Mouse (Mus musculus) mouse trophoblast stem cell (cell line): ENCODE results near the gene Mybpc2.

Experiments used
- in situ Hi-C, 2 experiments: fragments of 300-500 bp; cut with MseI, MboI; formaldehyde crosslinking; loops; 2 replicates in 1 of 2; 3 replicates in 1 of 2; pipeline ENCODE4 v1.15.1; 2025

Gene Mybpc2

DNA sequence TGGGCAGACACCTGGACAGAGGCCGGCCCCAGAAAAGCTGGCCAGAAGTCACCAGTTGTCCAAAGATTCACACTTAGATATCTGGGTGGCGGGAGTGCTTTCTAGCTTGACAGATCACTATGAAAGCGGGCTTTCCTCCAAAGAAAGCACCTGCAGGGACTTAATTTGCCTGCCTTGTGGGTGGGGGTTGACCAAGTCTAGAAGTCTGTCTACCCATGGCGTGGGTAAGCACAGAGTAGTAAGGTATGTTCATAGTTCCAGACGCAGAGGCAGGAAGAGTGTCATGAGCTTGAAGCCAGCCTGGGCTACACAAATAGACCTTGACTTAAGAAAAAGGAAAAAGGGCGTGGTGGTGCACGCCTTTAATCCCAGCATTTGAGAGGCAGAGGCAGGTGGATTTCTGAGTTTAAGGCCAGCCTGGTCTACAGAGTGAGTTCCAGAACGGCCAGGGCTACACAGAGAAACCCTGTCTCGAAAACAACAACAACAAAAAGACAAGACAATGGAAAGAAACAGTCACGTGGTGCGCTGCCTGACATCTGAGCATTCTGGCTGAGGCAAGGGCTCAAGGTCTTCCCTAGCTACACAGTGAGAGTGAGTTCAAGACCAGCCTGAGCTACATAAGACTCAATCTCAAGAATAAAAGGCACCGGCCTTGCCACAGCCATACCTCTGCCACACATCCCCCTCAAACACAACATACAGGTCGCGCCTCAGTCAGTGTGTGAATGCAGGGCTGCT, 2.1 kb upstream of the Mybpc2 start:
- in situ Hi-C loops, result loop anchor here in 1 of 2 experiments (5.0 kb wide), 1 partner anchor 36 kb away; no protein-coding TSS in a partner anchor

GRCm38 (mm10) chr7:44525126-44525832, 823 bp upstream of the Mybpc2 start:
- in situ Hi-C loops, result loop anchor here in 1 of 2 experiments (5.0 kb wide), 1 partner anchor 37 kb away; no protein-coding TSS in a partner anchor

- in situ Hi-C loops, result no loop called here
Observed at GRCm38 (mm10) chr7:44523056-44523455, 1.4 kb downstream of the Mybpc2 start.

DNA sequence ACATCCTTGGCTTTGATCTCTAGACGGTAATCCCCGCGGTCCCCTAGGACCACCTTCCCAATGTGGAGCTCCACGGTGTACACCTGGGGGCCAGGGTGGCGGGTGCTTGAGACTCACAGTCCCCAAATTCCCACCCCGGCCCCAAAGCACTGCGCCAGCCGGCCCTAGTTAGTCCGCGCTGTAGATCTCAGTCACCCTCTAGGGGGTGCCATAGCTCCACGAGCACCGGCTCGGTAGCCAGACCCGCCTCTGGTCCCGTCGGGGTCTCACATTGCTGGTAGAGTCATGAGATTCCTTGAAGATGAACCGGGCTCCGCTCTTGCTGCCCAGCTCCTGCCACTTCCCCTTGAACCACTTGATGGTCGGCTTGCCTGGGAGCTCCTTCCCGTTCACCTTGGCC, 2.7 kb downstream of the Mybpc2 start:
- in situ Hi-C loops, result no loop called here

GRCm38 (mm10) chr7:44520990-44521389, 3.5 kb downstream of the Mybpc2 start:
- in situ Hi-C loops, result no loop called here

DNA sequence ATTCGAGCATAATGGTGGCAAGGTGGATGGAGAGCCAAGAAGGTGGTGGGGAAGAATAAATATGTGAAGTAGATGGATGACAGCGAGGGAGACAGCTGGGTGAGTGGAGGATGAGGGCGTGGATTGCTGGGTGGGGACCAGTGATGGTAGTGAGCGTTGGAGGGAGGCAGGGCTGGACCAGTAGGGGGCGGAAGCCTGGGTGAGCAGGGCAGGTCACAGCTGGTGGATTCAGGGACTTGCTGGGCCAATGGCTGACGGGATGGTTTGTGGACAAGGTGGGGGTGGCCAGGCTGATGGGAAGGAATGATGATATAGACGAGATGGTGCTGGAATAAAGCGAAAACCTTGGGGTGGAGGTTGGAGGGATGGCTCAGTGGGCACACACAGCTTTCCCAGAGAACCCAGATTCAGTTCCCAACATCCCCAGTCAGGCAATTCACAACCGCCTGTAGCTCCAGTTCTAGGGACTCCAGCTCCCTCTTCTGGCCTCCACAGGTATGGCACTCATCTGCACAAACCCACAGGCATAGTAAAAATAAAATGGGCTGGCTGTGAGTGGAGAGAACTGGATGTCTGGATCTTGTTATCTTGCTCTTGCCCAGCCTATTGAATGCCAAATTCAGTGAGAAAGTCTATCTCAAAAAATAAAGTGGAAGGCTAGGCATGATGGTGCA, 5.1 kb downstream of the Mybpc2 start:
- in situ Hi-C loops, result no loop called here

GRCm38 (mm10) chr7:44507491-44507890, 17.0 kb downstream of the Mybpc2 start:
- in situ Hi-C loops, result no loop called here

DNA sequence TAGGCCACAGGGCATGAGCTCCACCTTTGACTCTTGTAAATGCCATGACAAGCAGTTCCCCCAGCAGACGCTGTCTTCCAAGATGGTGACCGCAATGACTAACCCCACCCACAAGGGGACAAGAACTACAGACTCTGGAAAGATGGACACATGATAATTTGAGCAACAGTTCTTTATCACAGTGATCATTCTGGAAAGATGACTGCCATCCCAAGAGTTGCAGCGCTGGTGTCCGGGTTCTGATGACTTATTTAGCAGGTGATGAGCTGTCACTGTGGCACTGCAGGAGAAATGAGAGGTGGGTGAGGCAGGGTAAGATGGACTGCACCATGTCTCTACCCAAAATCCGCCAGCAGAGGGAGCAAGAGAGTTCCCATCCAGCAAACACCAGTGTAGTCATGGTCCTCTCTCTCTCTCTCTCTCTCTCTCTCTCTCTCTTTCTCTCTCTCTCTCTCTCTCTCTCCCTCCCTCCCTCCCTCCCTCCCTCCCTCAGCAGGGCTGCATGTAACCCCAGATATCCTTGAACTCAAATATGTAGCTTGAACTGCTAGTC, 22.8 kb downstream of the Mybpc2 start:
- in situ Hi-C loops, result no loop called here

DNA sequence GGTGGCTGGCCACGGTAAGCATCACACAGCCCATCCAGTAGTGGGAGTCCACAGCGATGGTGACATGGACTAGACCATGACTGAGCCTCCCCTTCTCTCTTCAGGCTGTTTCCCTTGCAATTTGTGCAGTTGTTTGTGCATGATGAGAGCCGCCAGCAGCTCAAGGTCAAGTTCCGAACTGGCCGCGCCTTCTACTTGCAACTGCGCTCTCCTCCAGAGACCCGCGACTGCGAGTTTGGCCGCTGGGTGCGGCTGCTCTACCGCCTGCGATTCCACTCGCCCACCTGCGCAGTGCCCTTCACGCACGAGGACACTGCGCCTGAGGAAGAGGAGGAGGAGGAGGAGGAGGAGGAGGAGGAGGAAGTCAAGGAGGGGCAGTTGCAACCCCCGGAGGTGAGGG, 24.4 kb downstream of the Mybpc2 start:
- in situ Hi-C loops, result no loop called here

DNA sequence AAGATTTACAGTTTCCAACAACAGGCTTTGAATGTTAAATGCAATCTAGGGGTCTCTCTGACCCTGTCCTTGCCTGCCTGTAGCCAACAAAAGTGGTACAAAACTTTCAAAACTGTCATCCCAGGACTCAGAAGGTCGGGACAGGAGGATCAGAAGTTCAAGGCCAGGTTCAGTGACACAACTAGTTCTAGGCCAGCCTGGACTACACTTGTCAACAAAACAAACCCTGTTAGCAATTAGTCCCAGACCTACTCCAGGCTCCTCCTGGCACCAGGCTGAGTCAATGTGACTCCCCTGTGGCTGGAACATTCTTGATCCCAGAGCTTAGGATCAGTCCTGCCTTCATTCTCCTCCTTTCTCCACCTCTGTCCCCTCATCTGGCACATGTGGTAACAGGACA, 25.5 kb downstream of the Mybpc2 start:
- in situ Hi-C loops, result no loop called here

DNA sequence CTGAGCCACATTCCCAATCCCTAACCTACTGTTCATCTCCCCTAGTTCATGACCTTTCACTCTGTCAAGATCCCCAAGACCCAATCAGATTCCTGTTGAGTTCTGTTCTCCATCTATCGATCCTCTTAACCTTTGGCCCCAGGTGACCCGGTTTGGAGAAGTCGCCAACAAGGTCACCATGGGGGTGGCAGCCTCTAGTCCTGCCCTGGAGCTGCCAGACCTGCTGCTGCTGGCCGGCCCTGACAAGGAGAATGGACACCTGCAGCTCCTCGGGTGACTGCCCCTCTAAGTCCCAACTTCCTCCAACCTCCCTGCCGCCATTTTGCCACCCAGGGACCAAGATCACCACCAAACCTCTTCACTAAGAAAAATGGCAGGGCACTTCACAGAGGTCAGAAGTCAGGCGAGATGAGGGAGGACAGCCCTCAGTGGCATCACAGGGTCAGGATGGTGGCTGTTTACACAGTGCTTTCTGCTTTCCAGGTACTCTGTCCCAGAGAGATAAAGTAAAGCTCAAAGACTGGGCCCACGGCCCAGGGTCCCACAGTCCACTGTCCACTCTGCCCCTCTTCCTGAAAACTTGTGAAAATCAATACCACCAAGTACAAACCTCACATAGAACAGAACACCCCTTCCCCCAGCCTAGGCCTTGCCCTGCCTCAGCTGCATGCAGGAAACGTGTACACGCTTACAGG, 26.9 kb downstream of the Mybpc2 start:
- in situ Hi-C loops, result no loop called here

GRCm38 (mm10) chr7:44496771-44497109, 27.7 kb downstream of the Mybpc2 start:
- in situ Hi-C loops, result no loop called here

DNA sequence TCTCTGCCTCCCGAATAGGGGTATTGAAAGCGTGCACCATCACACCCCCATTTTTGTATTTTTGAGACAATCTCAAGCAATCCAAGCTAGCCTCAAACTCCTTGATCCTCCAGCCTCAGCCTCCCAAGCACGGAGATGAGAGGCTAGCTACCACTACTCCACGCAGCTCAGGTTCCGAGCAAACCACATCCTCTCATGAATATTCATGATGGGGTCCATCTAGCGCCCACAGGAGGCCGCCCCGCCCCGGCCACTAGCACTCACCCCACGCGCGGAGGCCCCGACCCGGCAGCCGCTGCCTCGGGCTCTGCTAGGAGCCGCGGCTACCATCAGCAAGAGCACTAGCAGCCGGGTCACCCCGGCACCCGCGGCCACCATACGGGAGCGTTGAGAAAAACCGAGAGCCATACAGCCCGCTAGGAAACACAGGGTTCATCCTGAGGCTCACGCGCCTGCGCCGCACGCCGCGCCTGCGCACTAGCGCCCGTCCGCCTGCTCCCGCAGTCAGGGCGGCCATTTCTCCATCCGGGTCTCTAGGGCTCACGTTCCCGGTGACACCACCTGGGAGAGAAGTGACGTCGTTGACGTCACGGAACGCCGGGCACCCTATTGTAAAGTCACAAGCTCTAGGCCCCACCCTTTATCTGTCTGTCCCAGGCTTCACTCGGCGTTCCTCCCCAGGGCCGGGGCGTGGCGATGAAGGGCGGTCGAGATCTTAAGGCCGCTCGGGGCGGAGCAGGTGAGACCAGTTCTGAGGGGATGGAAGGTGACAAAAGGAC, 28.3 kb downstream of the Mybpc2 start, which contains the start of the genes Emc10 and Fam71e1:
Emc10 (minus strand) TSS at position 538 of the 779 bp plus-strand sequence.
Fam71e1 (plus strand) TSS at position 590 of the 779 bp plus-strand sequence.
- in situ Hi-C loops, result no loop called here

DNA sequence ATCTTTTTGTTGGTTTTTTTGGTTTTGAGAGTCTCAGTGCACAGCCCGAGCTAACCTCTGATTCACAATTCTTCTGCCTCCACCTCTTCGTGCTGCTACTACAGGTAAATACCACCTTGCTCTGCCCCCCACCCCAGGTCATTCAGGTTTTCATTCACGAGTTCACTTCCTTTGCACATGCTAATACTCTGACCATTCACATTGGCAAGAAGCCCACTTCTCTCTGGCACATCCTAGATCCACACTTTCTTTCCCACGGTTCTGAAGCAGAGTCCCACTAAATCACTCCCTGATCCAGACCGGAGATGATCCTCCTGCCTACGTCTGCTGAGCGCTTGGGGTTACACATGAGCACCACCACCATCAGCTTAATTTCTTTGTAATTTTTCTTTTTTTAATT, 29.4 kb downstream of the Mybpc2 start:
- in situ Hi-C loops, result no loop called here

DNA sequence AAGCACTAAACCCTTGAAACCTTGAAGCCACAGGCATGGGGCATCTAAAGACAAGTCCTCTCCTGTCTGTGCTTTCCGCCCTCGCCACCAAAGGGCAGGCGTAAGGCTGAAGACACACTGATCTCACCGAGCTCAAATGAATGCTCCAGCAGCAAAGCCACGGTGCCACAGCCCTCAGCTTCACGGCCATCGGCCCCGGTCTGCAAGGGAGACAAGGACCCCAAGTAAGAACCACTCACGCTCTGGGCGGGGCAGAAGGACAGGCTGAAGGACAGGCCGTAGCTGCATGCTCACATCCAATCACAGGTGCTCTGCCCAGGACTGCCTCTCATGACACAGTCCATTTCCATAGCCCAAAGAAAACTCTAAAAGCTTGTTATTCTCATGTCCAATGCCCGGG, 29.8 kb downstream of the Mybpc2 start:
- in situ Hi-C loops, result no loop called here

DNA sequence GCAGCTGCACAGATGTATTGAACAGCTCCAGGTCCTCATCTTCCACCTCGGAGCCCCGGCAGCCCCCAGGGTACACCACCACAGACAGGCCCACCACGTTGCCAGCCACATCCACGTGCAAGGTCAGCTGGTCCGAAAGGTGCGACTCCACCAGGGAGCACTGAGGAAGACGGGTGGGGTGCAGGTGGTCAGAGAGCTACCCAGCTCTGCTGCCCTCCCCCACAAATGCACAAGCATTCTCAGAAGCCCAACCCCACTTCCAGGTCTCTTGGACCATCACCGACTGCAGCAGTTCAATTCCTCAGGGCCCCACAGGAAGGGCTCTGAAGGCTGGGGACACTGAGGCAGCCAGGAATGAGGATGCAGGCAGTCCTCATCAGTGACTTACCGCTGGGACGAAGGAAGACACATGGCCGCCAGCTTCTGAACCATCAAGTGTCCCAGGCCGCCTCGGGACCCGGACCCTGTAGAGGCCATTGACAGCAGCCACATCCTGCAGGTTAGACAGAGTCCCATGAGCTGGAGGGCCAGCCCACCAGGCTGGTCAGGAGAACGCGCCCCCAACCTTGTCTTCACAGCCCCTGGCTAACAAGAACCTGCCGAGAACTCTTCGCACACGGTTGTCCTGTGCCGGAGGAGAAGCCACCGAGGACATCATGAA, 32.2 kb downstream of the Mybpc2 start:
- in situ Hi-C loops, result no loop called here

- in situ Hi-C loops, result no loop called here
Observed at GRCm38 (mm10) chr7:44491391-44491790, 33.1 kb downstream of the Mybpc2 start.

GRCm38 (mm10) chr7:44490281-44490680, 34.2 kb downstream of the Mybpc2 start:
- in situ Hi-C loops, result no loop called here

DNA sequence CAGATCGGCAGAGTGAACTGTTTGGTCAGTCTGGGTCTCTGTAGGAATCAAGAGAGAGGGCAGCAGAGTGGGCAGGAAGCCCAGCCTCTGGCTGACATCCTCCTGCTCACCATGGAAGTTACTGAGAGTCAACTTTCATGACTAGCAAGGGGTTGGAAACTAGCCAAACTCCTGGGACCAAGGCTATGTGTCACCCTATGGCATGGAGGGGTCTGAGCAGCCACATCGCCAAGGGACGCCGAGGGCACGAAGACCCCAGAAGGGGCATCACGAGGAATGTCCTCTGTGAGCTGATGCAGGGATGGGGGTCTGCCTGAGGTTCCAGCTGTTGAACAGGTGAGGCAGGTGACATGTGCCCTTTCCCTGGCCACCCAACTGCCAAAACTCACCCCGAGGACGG, 35.9 kb downstream of the Mybpc2 start:
- in situ Hi-C loops, result no loop called here

DNA sequence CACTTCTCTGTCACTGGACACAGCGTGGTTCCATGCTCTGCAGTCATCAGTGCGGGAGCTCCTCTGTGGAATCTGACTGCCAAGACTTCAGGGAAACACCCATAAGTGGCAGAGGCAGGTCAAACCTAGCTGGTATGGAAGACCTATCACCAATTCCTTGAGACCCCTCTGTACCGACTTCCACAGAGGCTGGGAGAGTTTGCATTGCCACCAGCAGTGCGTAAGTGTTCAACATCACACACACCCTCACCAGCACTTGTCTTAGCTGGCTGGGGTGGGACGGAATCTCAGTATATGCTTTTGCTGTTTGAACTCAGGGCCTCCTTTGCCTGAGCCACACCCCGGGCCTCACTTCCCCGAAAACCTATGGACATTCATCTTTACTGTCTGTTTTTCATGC, 36.5 kb downstream of the Mybpc2 start:
- in situ Hi-C loops, result no loop called here
